18 mouse cellular contexts compared by ENCODE assay signal in the genomic region with DNA sequence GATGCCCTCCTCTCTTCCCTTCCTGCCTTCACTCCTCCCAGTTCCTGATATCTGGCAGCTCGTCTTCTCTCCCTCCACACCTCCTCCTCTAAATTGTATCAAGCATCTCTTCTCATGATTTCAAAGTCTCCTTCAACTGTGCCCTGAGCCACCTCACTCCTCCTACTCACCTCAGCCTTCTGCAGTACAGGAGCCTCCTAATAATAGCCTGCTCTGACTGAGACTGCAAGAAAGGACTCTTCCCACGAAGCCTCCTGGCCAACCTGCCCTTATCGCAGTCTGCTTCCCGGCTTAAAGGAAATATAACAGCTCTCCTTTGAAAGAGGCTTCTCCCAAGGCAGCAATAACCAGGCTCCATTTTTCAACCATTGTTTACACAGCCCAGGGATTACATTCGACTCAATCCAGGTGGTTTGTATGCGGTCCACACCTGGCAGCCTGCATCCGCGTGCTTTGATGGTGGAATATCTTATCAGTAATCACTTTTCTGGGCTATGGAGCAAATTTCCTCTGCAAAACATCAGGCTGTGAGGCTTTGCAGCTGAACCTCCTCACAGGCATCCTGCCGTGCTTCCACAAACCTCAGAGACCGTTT.
DNase-seq lines count a peak whose midpoint lies in the region; ATAC-seq lines count a peak whose summit lies in the region.
"Had no signal": no experiment of that assay in that cellular context is flagged by ENCODE, and none has a peak within 500 bp of the region (broad histone marks: within the 10 kb centered on the region; RNA-seq: fewer than 3 reads in every experiment).

No protein-coding gene starts in this region.

- H3K36me3 ChIP-seq in hindbrain, embryonic 16.5 days (ENCODE audit: control insufficient read depth, insufficient read depth, low read length), result no peaks in the 10 kb centered on the region
- H3K36me3 ChIP-seq in hindbrain, embryonic 11.5 days (ENCODE audit: control insufficient read depth, insufficient read depth, low read length), result no peaks in the 10 kb centered on the region
- no peaks in the 10 kb centered on the region for H3K36me3 ChIP-seq in neural tube, embryonic 15.5 days
- H3K36me3 ChIP-seq in intestine, embryonic 16.5 days (ENCODE audit: control insufficient read depth, insufficient read depth, low read length), result no peaks in the 10 kb centered on the region
- H3K36me3 ChIP-seq: embryonic facial prominence, embryonic 12.5 days; liver, embryonic 13.5 days had no signal

- no peak overlapping the region for H3K9ac ChIP-seq in hindbrain, embryonic 16.5 days (ENCODE audit: low read depth, low read length)
- no peak overlapping the region for H3K9ac ChIP-seq in hindbrain, embryonic 11.5 days (ENCODE audit: low read depth, low read length)
- no peak overlapping the region for H3K9ac ChIP-seq in neural tube, embryonic 15.5 days (replicated peaks)
- no peak overlapping the region for H3K9ac ChIP-seq in intestine, embryonic 16.5 days (ENCODE audit: low read depth, low read length)
- H3K9ac ChIP-seq: embryonic facial prominence, embryonic 12.5 days; hindbrain, embryonic 14.5 days; liver, embryonic 13.5 days had no signal

- no peak overlapping the region for H3K27ac ChIP-seq in hindbrain, embryonic 16.5 days (ENCODE audit: low read depth, low read length)
- H3K27ac ChIP-seq in hindbrain, embryonic 11.5 days (ENCODE audit: low read depth, low read length), result no peak overlapping the region
- 0 out of 2 replicates have a peak overlapping the region, but pooled peaks have one; percentile 18 for H3K27ac ChIP-seq in neural tube, embryonic 15.5 days (replicated peaks)
- no peak overlapping the region for H3K27ac ChIP-seq in intestine, embryonic 16.5 days (ENCODE audit: low read length)
- H3K27ac ChIP-seq: embryonic facial prominence, embryonic 12.5 days; hindbrain, embryonic 14.5 days; layer of hippocampus, adult 2 months; liver, embryonic 13.5 days had no signal

- ATAC-seq in hindbrain, embryonic 16.5 days, result 0 out of 2 replicates have a peak, but pooled peaks have one; percentile 37
- ATAC-seq in hindbrain, embryonic 11.5 days (ENCODE audit: low FRiP score), result no peak
- no peak for ATAC-seq in neural tube, embryonic 15.5 days (ENCODE audit: low FRiP score)
- peak; percentile 42; the same call in 1 of the 2 replicates for ATAC-seq in intestine, embryonic 16.5 days
- ATAC-seq: lung, postnatal 0 days had no signal

- H3K4me2 ChIP-seq in hindbrain, embryonic 16.5 days (ENCODE audit: low read length), result no peak overlapping the region
- H3K4me2 ChIP-seq in hindbrain, embryonic 11.5 days (replicated peaks; ENCODE audit: low read depth, low read length), result no peak overlapping the region
- no peak overlapping the region for H3K4me2 ChIP-seq in neural tube, embryonic 15.5 days
- H3K4me2 ChIP-seq in intestine, embryonic 16.5 days (ENCODE audit: low read depth, low read length), result no peak overlapping the region
- H3K4me2 ChIP-seq: embryonic facial prominence, embryonic 12.5 days; hindbrain, embryonic 14.5 days; liver, embryonic 13.5 days had no signal

- DNase-seq in hindbrain, embryonic 11.5 days (ENCODE audit: low spot score), result no peak
- no peak for DNase-seq in neural tube, embryonic 10.5 days (ENCODE audit: extremely low spot score, low spot score)
- peak; percentile 41 for DNase-seq in telencephalon, adult 2 months (ENCODE audit: low read depth, low spot score)
- DNase-seq in urinary bladder, postnatal 25 days (ENCODE audit: low spot score), result no peak
- DNase-seq: B cell, adult 2 months; cerebellum, adult 11 months; cerebellum, postnatal 25 days; heart, adult 18-20 months; liver, embryonic 13.5 days; thymus, postnatal 25 days had no signal

- 68% methylated on average over 10 of the region's 10 CpGs for WGBS in hindbrain, embryonic 16.5 days
- WGBS in hindbrain, embryonic 11.5 days, result 80% methylated on average over 10 of the region's 10 CpGs
- whole genome bisulfite sequencing in neural tube, embryonic 15.5 days, result 52% methylated on average over 10 of the region's 10 CpGs
- WGBS in intestine, embryonic 16.5 days, result 26% methylated on average over 10 of the region's 10 CpGs

- H3K27me3 ChIP-seq in hindbrain, embryonic 16.5 days (replicated peaks; ENCODE audit: control insufficient read depth, insufficient read depth, low read length), result no peaks in the 10 kb centered on the region
- H3K27me3 ChIP-seq in hindbrain, embryonic 11.5 days (ENCODE audit: control insufficient read depth, insufficient read depth, low read length), result no peaks in the 10 kb centered on the region
- H3K27me3 ChIP-seq in neural tube, embryonic 15.5 days (replicated peaks), result no peaks in the 10 kb centered on the region
- no peaks in the 10 kb centered on the region for H3K27me3 ChIP-seq in intestine, embryonic 16.5 days (replicated peaks; ENCODE audit: control insufficient read depth, insufficient read depth, low read length)
- H3K27me3 ChIP-seq: embryonic facial prominence, embryonic 12.5 days; liver, embryonic 13.5 days; megakaryocyte, embryonic 14.5 days had no signal

- H3K4me1 ChIP-seq in hindbrain, embryonic 16.5 days (ENCODE audit: control insufficient read depth, insufficient read depth, low read depth, low read length), result no peaks in the 10 kb centered on the region
- no peaks in the 10 kb centered on the region for H3K4me1 ChIP-seq in hindbrain, embryonic 11.5 days (replicated peaks; ENCODE audit: control insufficient read depth, insufficient read depth, low read length)
- peaks cover 8% of the 10 kb centered on the region; the same call in 1 of the 2 replicates for H3K4me1 ChIP-seq in neural tube, embryonic 15.5 days
- no peaks in the 10 kb centered on the region; the same call in 1 of the 2 replicates for H3K4me1 ChIP-seq in intestine, embryonic 16.5 days (ENCODE audit: control insufficient read depth, insufficient read depth, low read length)
- H3K4me1 ChIP-seq: liver, embryonic 13.5 days; megakaryocyte, embryonic 14.5 days had no signal

- no peaks in the 10 kb centered on the region for H3K9me3 ChIP-seq in hindbrain, embryonic 16.5 days (ENCODE audit: control insufficient read depth, low read length)
- H3K9me3 ChIP-seq in hindbrain, embryonic 11.5 days (ENCODE audit: control insufficient read depth, low read length), result no peaks in the 10 kb centered on the region
- H3K9me3 ChIP-seq in neural tube, embryonic 15.5 days (replicated peaks), result no peaks in the 10 kb centered on the region
- H3K9me3 ChIP-seq in intestine, embryonic 16.5 days (ENCODE audit: control insufficient read depth, low read length), result no peaks in the 10 kb centered on the region
- H3K9me3 ChIP-seq: embryonic facial prominence, embryonic 12.5 days; liver, embryonic 13.5 days had no signal

- no peak overlapping the region for H3K4me3 ChIP-seq in hindbrain, embryonic 16.5 days (ENCODE audit: low read length)
- H3K4me3 ChIP-seq in hindbrain, embryonic 11.5 days (ENCODE audit: low read depth, low read length), result no peak overlapping the region
- H3K4me3 ChIP-seq in neural tube, embryonic 15.5 days (replicated peaks), result no peak overlapping the region
- no peak overlapping the region for H3K4me3 ChIP-seq in intestine, embryonic 16.5 days (ENCODE audit: low read length)
- H3K4me3 ChIP-seq: embryonic facial prominence, embryonic 12.5 days; layer of hippocampus, adult 2 months; liver, embryonic 13.5 days; megakaryocyte, embryonic 14.5 days had no signal

Comparison
In these comparisons a context has a peak if more than half of its experiments do, and no peak if none do; other contexts are left out.
1. ATAC-seq: peak in hindbrain, embryonic 16.5 days (single experiment) and intestine, embryonic 16.5 days (single experiment); none in hindbrain, embryonic 11.5 days (single experiment) and neural tube, embryonic 15.5 days (single experiment).